Mouse (Mus musculus) v-Abl transformed pro-B cells (cell line): ENCODE measurements around the gene Nr2c1.

ENCODE experiments used
- in situ Hi-C, 2 experiments: fragments of 400-800 bp; cut with MboI; formaldehyde crosslinking; loops; one replicate each; pipeline ENCODE4 v1.15.1; 2025; ENCODE audit not compliant: unreplicated experiment in 2 of 2

The Nr2c1 gene

GRCm38 (mm10) chr10:94183199-94183598 lies 35.4 kb downstream of the Nr2c1 start:
- in situ Hi-C loops = no loop called here

GRCm38 (mm10) chr10:94198482-94199405 lies 50.9 kb downstream of the Nr2c1 start, which contains the start of gene Ndufa12:
Gene Ndufa12, plus strand, starts transcription at chr10:94198720.
- in situ Hi-C loops = no loop called here

- in situ Hi-C loops = loop anchor here in 1 of 2 experiments (25.0 kb wide), 1 partner anchor 757 kb away; no protein-coding TSS in a partner anchor
Measured at GRCm38 (mm10) chr10:94204973-94205372, 57.1 kb downstream of the Nr2c1 start.

GRCm38 (mm10) chr10:94210718-94211618 lies 63.1 kb downstream of the Nr2c1 start:
- in situ Hi-C loops = loop anchor here in 1 of 2 experiments (25.0 kb wide), 1 partner anchor 751 kb away; no protein-coding TSS in a partner anchor

- in situ Hi-C loops = loop anchor here in 1 of 2 experiments (25.0 kb wide), 1 partner anchor 751 kb away; no protein-coding TSS in a partner anchor
Measured at GRCm38 (mm10) chr10:94211725-94212124, 63.9 kb downstream of the Nr2c1 start.

- in situ Hi-C loops = no loop called here
Measured at GRCm38 (mm10) chr10:94225026-94225750, 77.4 kb downstream of the Nr2c1 start.

- in situ Hi-C loops = no loop called here
Measured at GRCm38 (mm10) chr10:94230172-94230981, 82.6 kb downstream of the Nr2c1 start.

GRCm38 (mm10) chr10:94231025-94231424 lies 83.2 kb downstream of the Nr2c1 start:
- in situ Hi-C loops = no loop called here

GRCm38 (mm10) chr10:94235200-94235599 lies 87.4 kb downstream of the Nr2c1 start:
- in situ Hi-C loops = no loop called here

- in situ Hi-C loops = no loop called here
Measured at GRCm38 (mm10) chr10:94241346-94241745, 93.5 kb downstream of the Nr2c1 start.
